In genomic region chr10:58233054-58233739, GRCm38 (mm10) we compare ENCODE assay signal across 12 mouse cellular contexts. TPM values are rescaled to one million over a fixed set of nuclear protein-coding genes. Genes with fewer than 3 reads are reported as not detected.
DNase-seq lines count a peak whose midpoint lies in the region; ATAC-seq and TF ChIP-seq lines count a peak whose summit lies in the region.
"Not testable (repeated sequence)": the region's sequence is repeated elsewhere in the genome, so short reads cannot be mapped to it uniquely, and the experiment has no call there.
"Had no signal": no experiment of that assay in that cellular context is flagged by ENCODE, and none has a peak within 500 bp of the region (broad histone marks: within the 10 kb centered on the region; RNA-seq: fewer than 3 reads in every experiment).

No protein-coding gene starts in this region.

- H3K9me3 ChIP-seq in embryonic facial prominence, embryonic 13.5 days = peaks cover 18% of the 10 kb centered on the region
- peaks cover 16% of the 10 kb centered on the region for H3K9me3 ChIP-seq in heart, embryonic 16.5 days (replicated peaks; ENCODE audit: control insufficient read depth, low read length)
- H3K9me3 ChIP-seq in intestine, embryonic 15.5 days = peaks cover 14% of the 10 kb centered on the region
- peaks cover 16% of the 10 kb centered on the region for H3K9me3 ChIP-seq in limb, embryonic 13.5 days
- H3K9me3 ChIP-seq in lung, embryonic 16.5 days (ENCODE audit: control insufficient read depth, low read length) = peaks cover 12% of the 10 kb centered on the region
- H3K9me3 ChIP-seq in midbrain, postnatal 0 days (ENCODE audit: low read length) = peaks cover 23% of the 10 kb centered on the region

- H3K4me1 ChIP-seq in embryonic facial prominence, embryonic 13.5 days; heart, embryonic 16.5 days (ENCODE audit: control insufficient read depth, insufficient read depth, low read length); intestine, embryonic 15.5 days (replicated peaks); limb, embryonic 13.5 days; lung, embryonic 16.5 days (replicated peaks; ENCODE audit: control insufficient read depth, insufficient read depth, low read length); midbrain, postnatal 0 days (ENCODE audit: insufficient read depth, low read length): not testable (repeated sequence)

- not testable (repeated sequence) for H3K4me2 ChIP-seq in embryonic facial prominence, embryonic 13.5 days; heart, embryonic 16.5 days (ENCODE audit: low read depth, low read length); intestine, embryonic 15.5 days (replicated peaks); limb, embryonic 13.5 days (replicated peaks); lung, embryonic 16.5 days (ENCODE audit: low read depth, low read length); midbrain, postnatal 0 days (ENCODE audit: low read depth, low read length, poor library complexity, severe bottlenecking)

- H3K27ac ChIP-seq in embryonic facial prominence, embryonic 13.5 days; gastrocnemius, adult 2 months; heart, embryonic 16.5 days (ENCODE audit: low read length); intestine, embryonic 15.5 days; limb, embryonic 13.5 days; lung, embryonic 16.5 days (ENCODE audit: low read length); midbrain, postnatal 0 days (ENCODE audit: low read depth, low read length): not testable (repeated sequence)

- not testable (repeated sequence) for TF ChIP-seq CTCF in gastrocnemius, adult 2 months (IDR thresholded peaks at IDR 0.05); midbrain, postnatal 0 days (IDR thresholded peaks at IDR 0.05)

- WGBS in embryonic facial prominence, embryonic 13.5 days = 77% methylated on average over 10 of the region's 10 CpGs
- 66% methylated on average over 9 of the region's 10 CpGs for WGBS in heart, embryonic 16.5 days
- WGBS in intestine, embryonic 15.5 days = 78% methylated on average over 10 of the region's 10 CpGs
- WGBS in limb, embryonic 13.5 days = 77% methylated on average over 10 of the region's 10 CpGs
- WGBS in lung, embryonic 16.5 days = 76% methylated on average over 9 of the region's 10 CpGs
- WGBS in midbrain, postnatal 0 days = 79% methylated on average over 9 of the region's 10 CpGs

- not testable (repeated sequence) for H3K9ac ChIP-seq in embryonic facial prominence, embryonic 13.5 days; heart, embryonic 16.5 days (ENCODE audit: low read length); intestine, embryonic 15.5 days; limb, embryonic 13.5 days; lung, embryonic 16.5 days (ENCODE audit: low read length); midbrain, postnatal 0 days (replicated peaks; ENCODE audit: low read length, poor library complexity, severe bottlenecking)

- intact Hi-C loops in gastrocnemius, adult 2 months (cut with DNase I) = not testable (repeated sequence)

- peak; percentile 24 for DNase-seq in gastrocnemius, adult 2 months
- DNase-seq in midbrain, postnatal 0 days (ENCODE audit: low spot score) = not testable (repeated sequence)
- peak; percentile 70 for DNase-seq in testis, postnatal 10 days (ENCODE audit: low spot score)

- H3K4me3 ChIP-seq in embryonic facial prominence, embryonic 13.5 days; gastrocnemius, adult 2 months; heart, embryonic 16.5 days (ENCODE audit: low read length); intestine, embryonic 15.5 days (replicated peaks); limb, embryonic 13.5 days; lung, embryonic 16.5 days (ENCODE audit: low read length); midbrain, postnatal 0 days (ENCODE audit: low read depth, low read length): not testable (repeated sequence)

- peak; percentile 58 for ATAC-seq in embryonic facial prominence, embryonic 13.5 days (ENCODE audit: insufficient number of reproducible peaks, insufficient read depth, low FRiP score, low TSS enrichment, low read depth)
- peak; percentile 19; the same call in 1 of the 2 replicates for ATAC-seq in heart, embryonic 16.5 days (replicated peaks; ENCODE audit: extremely low read depth, insufficient read depth, low FRiP score)
- ATAC-seq in intestine, embryonic 15.5 days = peak; percentile 48
- ATAC-seq in limb, embryonic 13.5 days (ENCODE audit: low FRiP score, low read depth) = peak; percentile 39
- peak; percentile 47 for ATAC-seq in lung, embryonic 16.5 days (ENCODE audit: low read depth)
- ATAC-seq in midbrain, postnatal 0 days (ENCODE audit: low FRiP score) = peak; percentile 50

- H3K27me3 ChIP-seq in embryonic facial prominence, embryonic 13.5 days; heart, embryonic 16.5 days (ENCODE audit: control insufficient read depth, insufficient read depth, low read length); intestine, embryonic 15.5 days (replicated peaks); limb, embryonic 13.5 days; lung, embryonic 16.5 days (ENCODE audit: control insufficient read depth, insufficient read depth, low read depth, low read length); midbrain, postnatal 0 days (ENCODE audit: insufficient read depth, low read length): not testable (repeated sequence)

- not testable (repeated sequence) for H3K36me3 ChIP-seq in embryonic facial prominence, embryonic 13.5 days; heart, embryonic 16.5 days (ENCODE audit: control insufficient read depth, insufficient read depth); intestine, embryonic 15.5 days; limb, embryonic 13.5 days; lung, embryonic 16.5 days (ENCODE audit: control insufficient read depth, insufficient read depth, low read length); midbrain, postnatal 0 days (ENCODE audit: insufficient read depth, low read length)

RNA-seq across cellular contexts. Expression of gene Duxf3, which starts 0.7 kb away (rescaled TPM):
- not detected in 2 replicates for polyA plus RNA-seq in embryonic facial prominence, embryonic 13.5 days (2015; fragmentation: Nextera tagmentation; extraction: Ambion mirVana)
- total RNA-seq in gastrocnemius, adult 2 months (2021) = not detected
- polyA plus RNA-seq in heart, embryonic 16.5 days (2015; fragmentation: Nextera tagmentation; extraction: Ambion mirVana) = 0.08 TPM in 1 of 2 replicates, not detected in the other
- polyA plus RNA-seq in intestine, embryonic 15.5 days (2015; fragmentation: Nextera tagmentation; extraction: Ambion mirVana) = not detected in 2 replicates
- not detected in 2 replicates for polyA plus RNA-seq in limb, embryonic 13.5 days (2015; fragmentation: Nextera tagmentation; extraction: Ambion mirVana)
- not detected in 2 replicates for polyA plus RNA-seq in lung, embryonic 16.5 days (2015; fragmentation: Nextera tagmentation; extraction: Ambion mirVana)
- not detected in 2 replicates for total RNA-seq in midbrain, postnatal 0 days (2014; rRNA removed)
- not detected in 2 replicates for polyA plus RNA-seq in midbrain, postnatal 0 days (2015; fragmentation: Nextera tagmentation; extraction: Ambion mirVana)
- total RNA-seq: adrenal gland, adult 8-10 months had no signal
- polyA plus RNA-seq: heart, embryonic 10.5 days had no signal

RNA-seq across cellular contexts. Expression of gene Gm4981, which starts 3.3 kb away (rescaled TPM):
- not detected in 2 replicates for polyA plus RNA-seq in embryonic facial prominence, embryonic 13.5 days (2015; fragmentation: Nextera tagmentation; extraction: Ambion mirVana)
- not detected for total RNA-seq in gastrocnemius, adult 2 months (2021)
- not detected in 2 replicates for polyA plus RNA-seq in heart, embryonic 16.5 days (2015; fragmentation: Nextera tagmentation; extraction: Ambion mirVana)
- not detected in 2 replicates for polyA plus RNA-seq in intestine, embryonic 15.5 days (2015; fragmentation: Nextera tagmentation; extraction: Ambion mirVana)
- polyA plus RNA-seq in limb, embryonic 13.5 days (2015; fragmentation: Nextera tagmentation; extraction: Ambion mirVana) = not detected in 2 replicates
- not detected in 2 replicates for polyA plus RNA-seq in lung, embryonic 16.5 days (2015; fragmentation: Nextera tagmentation; extraction: Ambion mirVana)
- total RNA-seq in midbrain, postnatal 0 days (2014; rRNA removed) = 0.22 TPM in 1 of 2 replicates, not detected in the other
- polyA plus RNA-seq in midbrain, postnatal 0 days (2015; fragmentation: Nextera tagmentation; extraction: Ambion mirVana) = not detected in 2 replicates
- total RNA-seq: adrenal gland, adult 8-10 months had no signal
- polyA plus RNA-seq: CD4-positive, CD25-positive, alpha-beta regulatory T cell, adult 4 months had no signal

RNA-seq across cellular contexts. Expression of gene AW822073, which starts 8.5 kb away (rescaled TPM):
- polyA plus RNA-seq in embryonic facial prominence, embryonic 13.5 days (2015; fragmentation: Nextera tagmentation; extraction: Ambion mirVana) = not detected in 2 replicates
- not detected for total RNA-seq in gastrocnemius, adult 2 months (2021)
- polyA plus RNA-seq in heart, embryonic 16.5 days (2015; fragmentation: Nextera tagmentation; extraction: Ambion mirVana) = not detected in 2 replicates
- not detected in 2 replicates for polyA plus RNA-seq in intestine, embryonic 15.5 days (2015; fragmentation: Nextera tagmentation; extraction: Ambion mirVana)
- polyA plus RNA-seq in limb, embryonic 13.5 days (2015; fragmentation: Nextera tagmentation; extraction: Ambion mirVana) = not detected in 2 replicates
- polyA plus RNA-seq in lung, embryonic 16.5 days (2015; fragmentation: Nextera tagmentation; extraction: Ambion mirVana) = not detected in 2 replicates
- total RNA-seq in midbrain, postnatal 0 days (2014; rRNA removed) = not detected in 2 replicates
- not detected in 2 replicates for polyA plus RNA-seq in midbrain, postnatal 0 days (2015; fragmentation: Nextera tagmentation; extraction: Ambion mirVana)
- total RNA-seq: adrenal gland, adult 8-10 months had no signal
- polyA plus RNA-seq: CD4-positive, CD25-positive, alpha-beta regulatory T cell, adult 4 months; cortical plate, adult 2 months; heart, embryonic 10.5 days had no signal

RNA-seq across cellular contexts. Expression of gene Gcc2, which starts 22.1 kb away (rescaled TPM):
- polyA plus RNA-seq in embryonic facial prominence, embryonic 13.5 days (2015; fragmentation: Nextera tagmentation; extraction: Ambion mirVana) = 88.0 and 88.8 TPM in 2 replicates
- total RNA-seq in gastrocnemius, adult 2 months (2021) = 10 to 100 TPM; 21.0 to 24.5 TPM
- polyA plus RNA-seq in heart, embryonic 16.5 days (2015; fragmentation: Nextera tagmentation; extraction: Ambion mirVana) = 34.1 and 38.1 TPM in 2 replicates
- polyA plus RNA-seq in intestine, embryonic 15.5 days (2015; fragmentation: Nextera tagmentation; extraction: Ambion mirVana) = 75.3 and 85.5 TPM in 2 replicates
- 67.0 and 71.3 TPM in 2 replicates for polyA plus RNA-seq in limb, embryonic 13.5 days (2015; fragmentation: Nextera tagmentation; extraction: Ambion mirVana)
- polyA plus RNA-seq in lung, embryonic 16.5 days (2015; fragmentation: Nextera tagmentation; extraction: Ambion mirVana) = 67.5 and 83.6 TPM in 2 replicates
- 41.1 and 41.3 TPM in 2 replicates for total RNA-seq in midbrain, postnatal 0 days (2014; rRNA removed)
- polyA plus RNA-seq in midbrain, postnatal 0 days (2015; fragmentation: Nextera tagmentation; extraction: Ambion mirVana) = 89.9 and 121 TPM in 2 replicates
